Mouse (Mus musculus) c-Kit-positive CD71-negative TER-119-negative erythroid progenitor cells, embryonic 14.5 days (primary cell): ENCODE results near the gene Olfr70.

Source experiments
- DNase-seq: peaks from one replicate; pipeline ENCODE4 v3.0.0-alpha.2; 2013; ENCODE audit warnings: low read depth

Olfr70 gene

DNA sequence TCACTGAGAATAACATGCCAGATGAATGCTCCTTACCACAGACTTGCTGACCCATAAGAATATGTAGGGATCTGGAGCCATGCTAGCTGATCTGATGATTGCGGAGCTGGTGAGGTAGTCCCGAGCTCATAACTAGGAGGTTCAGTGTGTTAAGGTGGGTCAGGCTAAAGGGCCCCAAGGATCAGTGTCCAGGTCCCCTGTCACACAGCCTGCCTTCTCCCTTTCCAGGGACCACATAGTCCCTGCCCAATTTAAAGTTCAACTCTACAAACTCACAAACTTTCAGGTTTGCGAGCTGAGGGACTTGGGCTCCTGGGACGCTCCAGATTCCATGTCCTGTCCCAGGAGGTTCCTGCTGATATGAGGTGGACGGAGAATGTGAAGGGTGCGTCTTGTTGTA lies at the start of gene Olfr70:
Gene Olfr70, minus strand, starts transcription at position 101 of the 400 bp plus-strand sequence.
- DNase-seq: no peak

DNA sequence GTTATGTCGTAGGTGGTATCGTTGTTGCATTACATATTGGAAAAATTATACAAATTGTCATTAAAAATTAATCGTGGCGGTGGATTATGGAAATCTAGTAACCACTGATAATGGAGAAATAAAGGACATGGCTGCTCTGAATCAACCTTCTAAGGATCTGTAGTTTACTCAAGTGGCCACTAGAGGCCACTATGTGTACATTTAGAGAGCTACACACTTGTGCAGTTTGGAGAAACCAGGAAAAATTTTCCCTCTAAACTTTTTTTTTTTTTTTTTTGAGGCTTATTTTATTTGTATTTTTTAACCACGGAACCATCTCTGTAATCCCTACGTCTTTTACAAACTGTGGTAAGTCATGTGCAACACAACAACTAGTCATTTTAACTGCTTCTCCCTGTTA lies 44.6 kb upstream of the Olfr70 start:
- peak; percentile 20 for DNase-seq

DNA sequence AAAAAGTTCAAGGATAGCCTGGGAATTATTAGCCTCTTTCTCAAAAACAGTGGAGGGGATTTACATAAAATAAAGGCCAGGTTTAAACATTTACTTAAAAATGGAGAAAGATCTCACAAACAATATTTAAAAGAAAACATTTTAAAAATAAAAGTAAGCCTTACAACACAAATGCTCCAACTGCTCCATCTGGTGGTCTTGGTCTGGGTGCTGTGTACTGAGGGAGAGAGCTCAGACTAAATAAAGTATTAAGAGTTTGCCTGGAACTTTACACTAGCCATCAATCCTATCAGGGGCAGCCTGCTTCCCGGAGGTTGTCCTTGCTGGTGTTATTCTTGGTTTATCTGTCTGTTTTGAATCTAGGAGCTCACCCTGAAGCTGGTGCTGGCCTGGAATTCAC lies 42.5 kb upstream of the Olfr70 start:
- DNase-seq: no peak

DNA sequence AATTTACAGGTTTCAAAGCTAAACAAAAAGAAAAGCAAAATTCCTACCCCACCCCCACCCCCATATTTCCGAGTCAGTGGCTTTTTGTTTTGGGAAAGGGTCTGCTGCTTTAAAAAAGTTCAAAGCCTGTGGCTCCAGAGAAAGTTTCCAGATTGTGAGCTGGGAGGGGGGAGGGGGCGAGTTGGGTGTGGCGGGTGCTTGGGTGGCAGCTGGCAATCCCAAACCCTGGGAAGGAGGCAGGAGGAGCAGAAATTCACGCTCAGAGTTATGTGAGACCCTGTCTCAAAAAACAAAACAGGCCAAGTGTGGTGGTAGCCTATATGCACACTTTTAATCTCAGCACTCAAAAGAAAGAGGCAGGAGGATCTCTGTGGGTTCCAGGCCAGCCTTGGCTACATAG lies 42.0 kb upstream of the Olfr70 start:
- no peak for DNase-seq

DNA sequence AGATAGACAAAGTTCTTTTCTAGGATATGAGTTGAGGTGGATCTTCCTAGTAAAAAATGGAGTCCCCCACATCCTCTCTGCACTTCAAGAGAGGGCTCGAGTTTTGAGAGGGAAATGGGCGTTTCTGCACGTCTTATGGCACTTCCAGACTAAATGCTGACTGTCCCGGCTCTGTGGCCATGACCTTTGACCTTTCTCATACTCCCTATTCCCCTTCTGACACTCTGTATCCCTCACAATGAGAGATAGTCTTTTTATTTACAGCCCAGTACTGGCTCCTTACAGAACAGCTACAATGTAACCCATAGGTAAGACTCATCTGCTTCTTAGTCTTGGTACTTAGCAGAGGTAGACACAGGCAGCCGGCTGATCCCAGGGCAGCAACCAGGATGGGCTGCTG lies 40.9 kb upstream of the Olfr70 start:
- no peak for DNase-seq

DNA sequence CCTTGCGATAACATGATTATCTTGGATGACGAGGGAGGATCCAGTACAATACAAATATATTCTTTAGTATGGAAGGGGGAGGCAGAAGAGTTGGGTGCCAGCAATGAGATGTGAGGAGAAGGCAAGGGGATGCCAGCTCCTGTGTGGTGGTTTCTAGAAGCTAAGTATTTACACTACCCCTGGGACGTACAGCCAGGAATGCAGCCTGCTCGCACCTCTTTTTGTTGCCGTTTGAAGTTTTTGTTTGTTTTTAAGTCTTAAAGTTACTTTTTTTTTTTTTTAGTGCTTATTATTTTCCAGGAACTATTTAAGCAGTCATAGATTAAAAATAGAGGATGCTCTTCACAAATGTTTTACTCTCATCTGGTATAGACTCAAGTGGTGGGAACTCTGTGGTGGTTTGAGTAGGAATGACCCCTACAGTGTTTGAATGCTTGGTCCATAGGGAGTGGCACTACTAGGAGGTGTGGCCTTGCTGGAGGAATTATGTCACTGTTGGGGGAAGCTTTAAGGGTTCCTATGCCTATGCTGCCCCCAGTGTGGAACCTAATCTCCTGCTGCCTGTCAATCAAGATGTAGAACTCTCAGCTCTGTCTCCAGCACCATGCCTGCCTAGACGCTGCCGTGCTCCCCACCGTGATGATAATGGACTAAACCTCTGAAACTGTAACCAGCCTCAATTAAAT lies 38.5 kb upstream of the Olfr70 start:
- no peak for DNase-seq

DNA sequence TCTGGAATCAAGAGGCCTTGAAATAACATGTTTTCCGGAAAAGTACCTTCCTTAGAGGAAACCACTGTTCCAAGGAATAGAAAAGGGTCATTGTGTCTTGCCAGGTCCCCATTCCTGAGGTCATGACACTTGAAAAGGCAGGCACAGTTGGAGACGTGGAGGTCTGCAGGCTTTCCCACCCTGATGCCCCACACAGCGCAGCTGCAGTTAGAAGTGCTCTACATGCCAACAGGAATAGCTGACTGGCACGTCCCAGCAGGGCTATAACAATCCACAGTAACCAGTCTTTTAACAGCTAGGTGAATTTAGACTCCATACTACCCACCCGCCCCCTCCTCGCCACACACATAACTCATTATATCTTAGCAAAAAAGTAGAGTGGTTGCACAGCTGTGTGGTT lies 36.5 kb upstream of the Olfr70 start:
- no peak for DNase-seq

DNA sequence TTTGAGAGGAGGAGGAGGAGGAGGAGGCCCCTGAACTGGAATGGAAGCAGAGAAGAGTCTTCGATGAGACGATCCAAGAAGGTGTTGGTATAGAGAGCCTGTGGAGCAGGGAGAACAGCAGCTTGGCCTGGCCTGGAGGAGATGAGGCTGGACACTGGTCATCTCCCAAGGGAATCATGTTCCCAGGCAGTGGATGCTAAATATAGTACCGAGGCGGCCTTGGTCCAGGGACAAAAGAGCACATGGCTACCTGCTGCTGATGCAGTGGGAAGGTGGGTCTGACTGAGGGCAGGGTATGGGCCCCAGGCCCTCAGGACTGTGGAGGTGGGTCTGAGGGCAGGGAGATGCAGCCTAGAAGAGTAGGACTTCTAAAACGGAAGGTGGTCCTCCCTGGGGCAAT lies 32.6 kb upstream of the Olfr70 start:
- no peak for DNase-seq

DNA sequence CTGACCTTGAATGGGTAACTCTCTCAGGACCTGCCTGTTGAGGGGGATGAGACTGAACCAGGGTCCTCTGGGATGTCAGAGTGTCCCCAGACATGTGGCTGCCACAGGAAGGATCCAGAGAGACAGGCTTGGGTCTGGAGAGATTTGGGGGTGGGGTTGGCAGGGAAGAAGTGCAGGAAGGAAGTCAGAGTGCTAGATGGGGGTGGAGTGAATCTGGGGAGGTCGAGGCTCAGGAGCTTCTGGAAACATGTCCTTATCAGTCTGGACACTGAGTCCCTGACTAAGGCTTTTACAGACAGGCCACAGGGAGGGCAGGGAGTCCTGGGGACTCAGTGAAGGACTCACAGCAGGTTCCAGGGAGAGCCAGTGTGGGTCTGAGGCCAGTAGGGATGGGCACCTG lies 31.6 kb upstream of the Olfr70 start:
- no peak for DNase-seq

DNA sequence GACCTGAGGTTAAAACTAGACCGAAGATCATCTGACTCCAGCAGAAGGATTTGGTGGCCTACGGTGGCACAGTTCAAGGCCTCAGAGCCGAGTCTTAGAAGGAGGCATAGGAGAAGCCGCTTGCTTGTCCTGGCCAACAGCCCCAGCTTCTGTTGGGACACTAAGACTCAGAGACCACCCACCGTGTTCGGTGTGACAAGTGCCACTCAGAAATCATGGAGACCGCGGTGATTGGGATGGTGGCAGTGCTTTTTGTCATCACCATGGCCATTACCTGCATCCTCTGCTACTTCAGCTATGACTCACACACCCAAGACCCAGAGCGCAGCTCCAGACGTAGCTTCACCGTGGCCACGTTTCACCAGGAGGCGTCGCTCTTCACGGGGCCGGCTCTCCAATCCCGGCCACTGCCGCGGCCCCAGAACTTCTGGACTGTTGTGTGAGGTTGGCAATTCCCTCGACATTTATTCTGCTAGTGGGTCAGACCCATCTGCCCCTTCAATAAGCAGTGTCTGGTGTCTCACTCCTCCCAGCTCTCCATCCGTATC lies 30.2 kb upstream of the Olfr70 start:
- no peak for DNase-seq

DNA sequence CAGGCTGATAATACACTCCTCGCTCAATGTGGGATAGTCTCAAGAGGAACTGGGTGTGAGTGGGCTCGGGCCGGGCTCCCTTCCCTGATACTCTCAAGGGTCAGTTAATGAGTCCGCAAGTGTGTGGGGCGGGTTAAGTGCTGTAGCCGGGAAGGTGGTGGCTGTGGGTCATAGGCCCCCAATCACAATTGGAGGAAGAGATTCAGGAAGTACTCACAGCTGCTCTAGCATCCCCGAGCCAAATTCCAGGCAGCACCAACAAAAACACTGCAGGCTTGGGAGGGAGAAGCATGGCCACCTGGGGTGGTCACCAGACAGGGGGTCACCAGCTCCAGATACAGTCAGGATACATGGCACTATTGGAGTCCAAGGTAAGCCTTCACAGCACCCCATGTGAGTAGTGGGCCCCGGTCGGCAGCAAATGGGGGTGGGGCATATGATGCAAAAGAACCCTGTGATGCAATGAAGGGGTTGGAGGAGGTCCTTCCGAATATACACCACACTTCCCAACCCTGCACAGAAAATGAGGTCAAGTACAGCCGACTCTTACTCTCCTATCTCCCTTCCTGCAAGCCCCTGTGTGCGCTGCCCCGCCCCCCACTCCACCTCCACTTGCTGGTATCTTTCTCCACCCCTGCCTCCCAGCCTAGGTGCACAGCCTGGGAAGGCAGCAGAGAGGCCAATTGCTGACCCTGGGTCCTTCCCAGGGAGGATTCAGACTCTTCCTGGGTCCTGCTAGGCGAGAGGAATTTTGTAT lies 29.4 kb upstream of the Olfr70 start, which contains the start of gene Spaar:
Gene Spaar, plus strand, starts transcription at position 241 of the 757 bp plus-strand sequence.
- peak; percentile 14 for DNase-seq

DNA sequence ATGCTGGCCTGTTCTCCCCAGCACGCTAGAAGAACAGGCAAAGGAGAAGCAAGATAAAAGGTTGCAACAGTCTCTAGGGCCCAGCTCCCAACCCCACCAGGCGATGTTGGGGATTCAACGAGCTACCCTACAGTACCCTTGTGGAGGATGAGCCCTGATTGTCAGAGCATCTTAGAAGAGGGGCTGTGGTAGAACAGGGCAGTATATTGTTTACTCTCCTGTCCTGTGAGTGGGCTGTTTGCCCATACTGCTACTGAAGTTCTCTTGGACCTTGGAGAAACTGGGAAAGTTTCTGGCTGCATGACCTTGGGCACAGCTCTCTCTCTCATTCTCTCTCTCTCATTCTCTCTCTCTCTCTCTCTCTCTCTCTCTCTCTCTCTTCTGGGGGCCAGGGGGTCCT lies 28.5 kb upstream of the Olfr70 start:
- DNase-seq: no peak

DNA sequence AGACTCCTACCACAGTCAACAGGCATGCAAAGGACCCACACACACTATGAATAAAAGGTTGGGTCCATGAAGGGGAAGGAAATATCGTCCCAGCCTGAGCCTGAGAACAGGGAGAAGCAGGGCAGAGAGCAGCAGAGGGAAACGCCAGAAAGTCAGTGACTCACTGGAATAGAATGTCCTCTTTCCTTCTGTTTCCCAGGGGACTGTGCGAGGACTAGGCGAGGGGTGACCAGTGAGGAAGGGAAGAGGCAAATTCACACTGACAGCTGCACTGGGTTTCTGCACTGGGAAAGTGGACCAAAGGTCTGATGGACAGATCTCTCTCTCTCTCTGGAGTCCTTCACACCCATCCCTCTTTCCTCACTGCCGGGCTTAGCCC lies 28.0 kb upstream of the Olfr70 start:
- no peak for DNase-seq

DNA sequence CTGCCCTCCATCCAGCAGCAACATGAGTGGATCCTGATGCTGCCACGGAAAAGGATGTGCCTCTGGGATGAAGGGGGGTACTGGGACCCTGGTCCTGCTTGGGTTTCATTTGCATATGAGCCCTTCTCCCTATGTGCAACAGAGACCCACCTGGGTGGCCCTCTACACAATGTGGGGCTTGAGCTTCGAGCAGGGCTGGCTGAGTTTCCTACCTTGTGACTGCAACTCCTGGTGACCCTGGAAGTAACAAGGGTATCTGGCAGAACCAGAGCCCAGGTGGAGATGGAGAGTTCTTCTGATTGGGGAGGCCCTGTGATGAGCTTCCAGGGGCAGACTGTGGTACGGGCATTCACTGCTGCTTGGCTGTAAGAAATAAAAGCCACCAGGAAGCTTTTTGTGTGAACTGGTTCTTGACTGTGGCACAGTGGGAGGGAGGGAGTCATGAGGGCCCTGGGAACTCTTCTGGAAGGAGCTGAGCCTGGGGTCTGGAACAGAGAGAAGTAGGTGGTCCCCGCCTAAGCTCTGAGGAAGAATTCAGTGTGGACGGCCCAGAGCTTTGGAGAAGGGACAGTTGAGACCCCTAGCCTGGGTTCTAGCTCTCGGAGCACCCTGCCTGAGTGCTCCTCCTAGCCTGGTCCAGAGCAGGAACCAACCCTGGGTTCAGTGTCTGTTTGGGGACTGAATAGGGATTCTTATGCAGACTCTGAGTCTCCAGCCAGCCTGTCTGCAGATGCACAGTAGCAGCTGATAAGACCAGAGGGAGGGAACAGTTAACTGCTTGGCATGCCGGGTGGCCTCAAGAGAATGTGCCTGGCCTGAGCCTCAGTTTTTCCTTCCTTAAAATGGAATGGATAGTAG lies 27.3 kb upstream of the Olfr70 start:
- DNase-seq: no peak

DNA sequence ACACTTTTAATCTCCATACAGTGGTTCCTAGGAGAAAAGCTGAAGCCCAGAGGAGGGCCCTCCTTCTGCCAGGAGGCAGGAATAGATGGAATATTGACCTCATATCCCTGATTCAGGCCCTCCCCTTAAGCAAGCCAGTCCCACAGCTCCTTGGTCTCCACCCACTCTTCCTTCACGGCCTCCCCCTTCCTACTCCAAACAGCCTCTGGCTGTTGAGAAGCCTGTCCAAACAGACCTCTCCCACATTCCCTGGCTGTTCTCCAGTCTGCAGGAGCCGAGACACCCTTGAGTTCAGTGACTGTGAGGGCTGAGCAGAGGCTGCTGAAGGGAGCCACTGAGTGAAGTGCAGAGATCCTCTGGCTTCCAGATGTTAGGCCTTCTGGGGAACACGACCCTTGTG lies 26.4 kb upstream of the Olfr70 start, which contains the start of gene Hrct1:
Gene Hrct1, plus strand, starts transcription at position 194 of the 400 bp plus-strand sequence.
- DNase-seq: no peak

DNA sequence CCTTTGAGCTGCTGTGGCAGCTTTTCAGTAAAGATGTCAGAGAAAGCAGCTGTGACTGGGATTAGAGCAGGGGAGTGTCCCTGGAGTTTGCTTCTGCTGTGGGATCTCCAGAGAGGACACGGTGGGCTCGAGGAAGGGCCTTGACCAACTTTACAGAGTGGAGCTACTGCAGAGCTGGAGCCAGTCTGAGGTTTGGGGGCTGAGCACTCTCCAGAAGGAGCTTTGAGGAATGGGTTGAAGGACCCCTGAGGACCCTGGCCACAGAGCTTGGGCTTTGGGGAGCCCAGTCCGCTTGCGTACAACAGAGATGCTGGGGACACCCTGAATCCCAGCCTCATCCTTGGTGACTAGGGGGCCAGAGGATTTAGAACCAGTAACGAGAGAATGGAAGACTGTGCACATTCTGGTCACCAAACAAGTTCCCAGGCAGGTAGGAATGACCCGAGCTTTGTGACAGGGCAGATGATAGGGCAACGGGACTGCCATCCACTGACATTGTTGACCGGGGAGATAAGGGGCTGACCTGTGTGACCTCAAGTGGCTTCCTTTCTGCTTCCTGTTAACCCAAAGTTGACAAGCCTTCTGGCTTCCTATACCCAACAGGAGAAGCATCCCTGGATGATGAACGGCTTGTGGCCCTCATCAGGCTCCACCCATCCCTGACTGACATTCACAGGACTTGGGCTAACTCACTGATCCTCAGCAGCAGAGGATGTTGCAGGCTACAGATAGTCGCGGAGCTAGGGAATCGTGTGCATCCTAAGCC lies 25.8 kb upstream of the Olfr70 start:
- no peak for DNase-seq

DNA sequence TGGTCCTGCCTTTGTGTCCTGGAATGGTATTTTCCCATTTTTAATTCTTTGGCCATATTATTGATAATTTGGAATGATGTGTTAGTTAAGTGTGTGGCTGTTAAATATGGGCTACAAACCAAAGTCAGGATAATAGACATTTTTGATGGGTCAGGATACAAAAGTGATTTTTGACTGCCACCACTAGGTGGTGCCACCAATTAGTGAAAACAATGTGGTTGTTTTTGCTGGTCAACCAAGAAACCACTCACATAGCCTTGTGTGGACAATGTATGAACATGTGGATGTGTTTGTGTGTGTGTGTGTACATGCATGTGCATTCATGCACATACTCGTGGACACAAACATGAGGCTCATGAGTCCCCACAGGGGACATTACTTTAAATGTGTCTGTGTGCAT lies 24.2 kb upstream of the Olfr70 start:
- DNase-seq: peak; percentile 42

DNA sequence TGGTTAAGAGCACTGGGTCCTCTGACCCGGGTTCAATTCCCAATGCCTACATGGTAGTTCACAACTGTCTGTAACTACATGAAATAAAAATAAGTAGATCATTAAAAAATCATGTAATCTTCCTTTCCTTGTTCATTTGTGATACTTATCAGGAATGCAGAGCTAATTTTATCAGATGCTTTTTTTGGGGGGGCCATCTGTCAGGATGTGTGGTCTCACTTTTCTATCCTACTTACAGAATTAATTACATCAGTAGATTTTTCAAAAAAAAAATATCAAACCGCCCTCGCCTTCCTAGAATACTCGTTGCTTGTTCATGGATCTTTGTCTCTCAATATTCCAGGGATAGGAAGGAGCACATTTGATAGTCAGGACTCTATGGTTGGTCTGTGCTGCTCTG lies 21.6 kb upstream of the Olfr70 start:
- DNase-seq: no peak

DNA sequence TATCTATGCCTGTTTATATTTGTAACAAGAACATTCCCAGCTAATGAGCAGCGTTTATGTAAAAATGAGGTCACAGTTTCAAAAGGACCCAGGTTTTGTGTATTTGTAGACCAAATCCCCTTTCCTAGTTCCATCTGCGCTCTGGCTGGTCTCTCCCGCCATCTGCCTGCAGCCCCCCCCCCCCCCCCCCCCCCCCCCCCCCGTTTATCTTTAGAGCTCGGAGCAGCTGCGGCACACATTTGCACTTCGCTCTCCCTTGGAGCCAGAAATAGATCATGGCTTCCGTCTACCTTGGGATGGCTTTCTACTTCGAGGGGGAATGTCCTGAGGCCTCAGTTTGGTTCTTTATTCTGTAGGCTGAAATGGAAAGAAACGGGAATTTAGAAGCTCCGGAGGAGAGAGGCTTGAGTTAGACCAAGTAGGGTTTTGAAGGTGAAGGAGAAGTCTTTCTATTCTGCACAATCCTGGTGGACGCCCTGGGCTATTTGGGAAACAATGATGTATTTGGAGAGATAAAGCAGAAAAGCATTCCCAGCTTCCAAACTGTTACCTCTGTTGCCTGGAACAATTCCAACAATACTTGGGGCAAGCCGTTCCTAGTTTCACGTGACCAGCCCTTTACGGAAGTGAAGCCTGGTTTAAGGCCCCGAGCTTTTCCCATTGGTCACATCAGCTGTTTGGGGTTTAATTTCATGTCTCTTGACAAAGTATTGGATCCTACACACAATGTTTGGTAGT lies 20.1 kb upstream of the Olfr70 start:
- no peak for DNase-seq

DNA sequence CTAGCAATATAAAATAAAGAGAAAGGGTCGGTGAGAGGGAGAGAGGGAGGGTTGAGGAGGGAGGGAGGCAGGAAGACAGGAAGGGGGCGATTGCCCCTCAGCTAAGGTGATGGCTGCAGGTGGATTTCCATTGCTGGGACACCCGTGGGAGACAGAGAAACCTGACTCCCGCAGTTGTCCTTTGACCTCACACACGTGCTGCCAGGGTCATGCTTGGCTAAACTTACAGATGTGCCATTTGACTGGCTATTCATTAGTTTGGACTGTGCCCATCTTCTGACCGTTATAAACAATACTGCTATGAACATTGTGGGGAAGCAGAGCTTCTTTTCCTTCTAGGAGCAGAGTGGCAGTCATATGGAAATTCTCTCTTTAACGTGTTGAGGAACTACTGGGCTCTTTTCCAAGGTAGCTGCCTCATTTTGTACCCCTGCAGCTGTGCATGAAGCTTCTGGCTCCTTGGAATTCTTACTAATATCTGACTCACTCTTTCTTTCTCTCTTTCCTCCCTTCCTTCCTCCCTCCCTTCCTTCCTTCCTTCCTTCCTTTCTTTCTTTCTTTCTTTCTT lies 13.1 kb upstream of the Olfr70 start:
- DNase-seq: no peak

DNA sequence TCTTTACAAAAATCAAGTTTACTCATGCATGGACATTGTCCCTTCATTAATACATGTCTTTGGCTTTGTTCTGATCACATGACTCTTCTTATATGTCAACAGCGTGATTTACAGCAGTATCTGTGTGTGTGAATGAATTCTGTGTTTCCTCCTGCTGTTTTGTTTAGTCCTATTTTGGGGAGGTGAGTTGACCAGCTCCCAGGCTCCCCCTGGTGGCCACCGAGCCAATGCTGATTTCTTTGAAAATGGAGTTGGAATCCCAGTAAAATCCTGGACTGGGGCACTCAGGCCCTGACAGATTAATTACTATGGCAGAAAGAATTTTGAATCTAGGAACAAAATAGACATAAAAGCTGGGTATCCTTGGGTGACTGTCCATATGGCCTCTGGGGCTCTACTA lies 11.2 kb upstream of the Olfr70 start:
- peak; percentile 47 for DNase-seq
